In genomic region chr11:69327157-69327442, GRCm38 (mm10) we compare ENCODE assay signal across 8 mouse cellular contexts. TPM values are rescaled to one million over a fixed set of nuclear protein-coding genes. Genes with fewer than 3 reads are reported as not detected.
DNase-seq lines count a peak whose midpoint lies in the region; ATAC-seq and TF ChIP-seq lines count a peak whose summit lies in the region.

No protein-coding gene starts in this region.

- peak overlapping the region; percentile 99 for H3K4me2 ChIP-seq in heart, embryonic 14.5 days (ENCODE audit: low read length)
- peak overlapping the region; percentile 88; the same call in 1 of the 2 replicates for H3K4me2 ChIP-seq in forebrain, embryonic 14.5 days (ENCODE audit: low read length)
- no peak overlapping the region for H3K4me2 ChIP-seq in liver, embryonic 14.5 days (ENCODE audit: low read depth)

- H3K4me3 ChIP-seq in heart, embryonic 14.5 days (ENCODE audit: control insufficient read depth in 1 of 2, insufficient read depth in 1 of 2, low read depth in 1 of 2, low read length in 2 of 2): peak overlapping the region in 1 of 2 experiments; percentile 54; a peak in 1 of 4 replicates
- H3K4me3 ChIP-seq in ES-E14 (ENCODE audit: insufficient read depth in 1 of 2, low read depth in 1 of 2, low read length in 2 of 2, poor library complexity in 1 of 2, severe bottlenecking in 1 of 2): peak overlapping the region; percentile 72 to 74; a peak in 3 of 4 replicates
- no peak overlapping the region for H3K4me3 ChIP-seq in forebrain, embryonic 14.5 days (ENCODE audit: low read depth, low read length)
- no peak overlapping the region for H3K4me3 ChIP-seq in liver, embryonic 14.5 days (ENCODE audit: insufficient read depth in 1 of 2, low read depth in 2 of 2, low read length in 2 of 2)
- no peak overlapping the region for H3K4me3 ChIP-seq in gastrocnemius, adult 2 months

- H3K27ac ChIP-seq in heart, embryonic 14.5 days (replicated peaks in 1 of 2; ENCODE audit: control insufficient read depth in 1 of 2, insufficient read depth in 1 of 2, low read depth in 2 of 2, low read length in 2 of 2): no peak overlapping the region
- no peak overlapping the region for H3K27ac ChIP-seq in ES-E14 (ENCODE audit: insufficient read depth, low read depth, low read length, poor library complexity, severe bottlenecking)
- no peak overlapping the region for H3K27ac ChIP-seq in forebrain, embryonic 14.5 days (ENCODE audit: low read depth, low read length)
- no peak overlapping the region for H3K27ac ChIP-seq in liver, embryonic 14.5 days
- no peak overlapping the region for H3K27ac ChIP-seq in gastrocnemius, adult 2 months

- in situ Hi-C loops in ES-E14 (cut with MboI; ENCODE audit: low sequenced_read_pairs in 2 of 2, unreplicated experiment in 2 of 2): no loop called here

- no peak for DNase-seq in heart, adult 9 months (ENCODE audit: low spot score in 2 of 2)
- no peak for DNase-seq in ES-E14 (ENCODE audit: low read depth, low spot score)
- no peak for DNase-seq in forebrain, embryonic 14.5 days (ENCODE audit: low spot score)
- DNase-seq in liver, embryonic 14.5 days (ENCODE audit: low read depth in 3 of 3, low spot score in 3 of 3): no peak
- DNase-seq in gastrocnemius, adult 2 months: no peak
- DNase-seq in urinary bladder, postnatal 36 days (ENCODE audit: low spot score in 2 of 2): no peak
- no peak for DNase-seq in right cerebral cortex, postnatal 4 days

- peaks cover 20 to 34% of the 10 kb centered on the region in 2 experiments for H3K4me1 ChIP-seq in heart, embryonic 14.5 days (ENCODE audit: control insufficient read depth in 2 of 2, insufficient read depth in 2 of 2, low read length in 2 of 2)
- H3K4me1 ChIP-seq in ES-E14 (ENCODE audit: control insufficient read depth in 2 of 2, insufficient read depth in 2 of 2, low read length in 2 of 2, poor library complexity in 1 of 2): peaks cover 2 to 18% of the 10 kb centered on the region in 2 experiments; a peak in 3 of 4 replicates
- peaks cover 29% of the 10 kb centered on the region for H3K4me1 ChIP-seq in forebrain, embryonic 14.5 days (ENCODE audit: control insufficient read depth, insufficient read depth, low read length)
- H3K4me1 ChIP-seq in liver, embryonic 14.5 days (replicated peaks; ENCODE audit: control insufficient read depth in 2 of 2, insufficient read depth in 2 of 2, low read length in 1 of 2): peaks cover 22 to 28% of the 10 kb centered on the region in 2 experiments

- WGBS in heart, embryonic 14.5 days: 14% methylated on average over 9 of the region's 9 CpGs
- 9% methylated on average over 9 of the region's 9 CpGs for WGBS in forebrain, embryonic 14.5 days
- WGBS in liver, embryonic 14.5 days (ENCODE audit: insufficient replicate concordance): 16% methylated on average over 9 of the region's 9 CpGs

- no peak for TF ChIP-seq EP300 in liver, embryonic 14.5 days (IDR thresholded peaks at IDR 0.05; ENCODE audit: low read depth)

- H3K27me3 ChIP-seq in heart, embryonic 14.5 days (ENCODE audit: control insufficient read depth, insufficient read depth, low read length): peaks cover 15% of the 10 kb centered on the region
- no peaks in the 10 kb centered on the region for H3K27me3 ChIP-seq in forebrain, embryonic 14.5 days (replicated peaks; ENCODE audit: control insufficient read depth, insufficient read depth, low read length)
- H3K27me3 ChIP-seq in liver, embryonic 14.5 days (ENCODE audit: control insufficient read depth, insufficient read depth, low read length): peaks cover 32% of the 10 kb centered on the region

- H3K9ac ChIP-seq in heart, embryonic 14.5 days (ENCODE audit: low read length): no peak overlapping the region
- H3K9ac ChIP-seq in ES-E14 (ENCODE audit: insufficient read depth, low read depth, low read length, poor library complexity, severe bottlenecking): no peak overlapping the region
- no peak overlapping the region for H3K9ac ChIP-seq in forebrain, embryonic 14.5 days (ENCODE audit: low read length)
- H3K9ac ChIP-seq in liver, embryonic 14.5 days (replicated peaks): no peak overlapping the region

- H3K9me3 ChIP-seq in heart, embryonic 14.5 days (ENCODE audit: control insufficient read depth, low read length): no peaks in the 10 kb centered on the region
- H3K9me3 ChIP-seq in ES-E14 (ENCODE audit: control insufficient read depth, insufficient read depth, low read depth, low read length): no peaks in the 10 kb centered on the region
- H3K9me3 ChIP-seq in forebrain, embryonic 14.5 days (replicated peaks; ENCODE audit: control insufficient read depth, low read length): no peaks in the 10 kb centered on the region
- no peaks in the 10 kb centered on the region for H3K9me3 ChIP-seq in liver, embryonic 14.5 days (ENCODE audit: control insufficient read depth, low read length)

- H3K36me3 ChIP-seq in heart, embryonic 14.5 days (ENCODE audit: control insufficient read depth, insufficient read depth, low read length): no peaks in the 10 kb centered on the region; the same call in 1 of the 2 replicates
- H3K36me3 ChIP-seq in ES-E14 (ENCODE audit: control insufficient read depth, insufficient read depth, low read length, poor library complexity, severe bottlenecking): no peaks in the 10 kb centered on the region
- H3K36me3 ChIP-seq in forebrain, embryonic 14.5 days (ENCODE audit: control insufficient read depth, insufficient read depth, low read length): no peaks in the 10 kb centered on the region
- H3K36me3 ChIP-seq in liver, embryonic 14.5 days (replicated peaks; ENCODE audit: control insufficient read depth, insufficient read depth, low read depth): no peaks in the 10 kb centered on the region

- TF ChIP-seq CTCF in liver, embryonic 14.5 days (IDR thresholded peaks at IDR 0.05; ENCODE audit: low read depth): peak; percentile 21; the same call in 1 of the 2 replicates
- TF ChIP-seq CTCF in gastrocnemius, adult 2 months (IDR thresholded peaks at IDR 0.05): no peak

- no peak for ATAC-seq in heart, embryonic 14.5 days (ENCODE audit: insufficient number of reproducible peaks, insufficient read depth, low FRiP score, low read depth)
- ATAC-seq in forebrain, embryonic 14.5 days: no peak
- ATAC-seq in liver, embryonic 14.5 days (ENCODE audit: insufficient read depth): no peak

- intact Hi-C loops in gastrocnemius, adult 2 months (cut with DNase I): loop anchor here (2.0 kb wide), 1 partner anchor 38 kb away; no protein-coding TSS in a partner anchor

TF ChIP-seq in ES-E14, 5 proteins besides CTCF, POLR2A, EP300 and RAD21:
- TF ChIP-seq ZC3H11A (IDR thresholded peaks at IDR 0.05; ENCODE audit: borderline replicate concordance, low read depth, low read length): no peak
- no peak for TF ChIP-seq HCFC1 (IDR thresholded peaks at IDR 0.05; ENCODE audit: borderline replicate concordance, insufficient read depth, low read length)
- no peak for TF ChIP-seq CHD2 (IDR thresholded peaks at IDR 0.05; ENCODE audit: low read depth, low read length)
- TF ChIP-seq ZNF384 (IDR thresholded peaks at IDR 0.05; ENCODE audit: low read depth, low read length): no peak
- no peak for TF ChIP-seq MAFK (IDR thresholded peaks at IDR 0.05; ENCODE audit: insufficient read depth, low read depth, low read length)

RNA-seq across cellular contexts. Expression of gene Kcnab3, which starts 1.0 kb away (rescaled TPM):
- 0.62 and 0.84 TPM in 2 replicates for polyA plus RNA-seq in heart, embryonic 14.5 days (2014; fragmentation: Nextera tagmentation; extraction: Ambion mirVana)
- total RNA-seq in ES-E14 (2012; rRNA removed): 1.6 and 2.2 TPM in 2 replicates
- 3.3 and 3.9 TPM in 2 replicates for polyA plus RNA-seq in forebrain, embryonic 14.5 days (2014; fragmentation: Nextera tagmentation; extraction: Ambion mirVana)
- 0.09 and 0.20 TPM in 2 replicates for polyA plus RNA-seq in liver, embryonic 14.5 days (2012; rRNA removed)
- polyA plus RNA-seq in liver, embryonic 14.5 days (2014; fragmentation: Nextera tagmentation; extraction: Ambion mirVana): 0.06 and 0.10 TPM in 2 replicates
- total RNA-seq in gastrocnemius, adult 2 months (2021): not detected

RNA-seq across cellular contexts. Expression of gene Trappc1, which starts 3.3 kb away (rescaled TPM):
- polyA plus RNA-seq in heart, embryonic 14.5 days (2014; fragmentation: Nextera tagmentation; extraction: Ambion mirVana): 181 and 195 TPM in 2 replicates
- 44.1 and 62.2 TPM in 2 replicates for total RNA-seq in ES-E14 (2012; rRNA removed)
- polyA plus RNA-seq in forebrain, embryonic 14.5 days (2014; fragmentation: Nextera tagmentation; extraction: Ambion mirVana): 188 and 243 TPM in 2 replicates
- 49.6 and 62.9 TPM in 2 replicates for polyA plus RNA-seq in liver, embryonic 14.5 days (2012; rRNA removed)
- 101 and 106 TPM in 2 replicates for polyA plus RNA-seq in liver, embryonic 14.5 days (2014; fragmentation: Nextera tagmentation; extraction: Ambion mirVana)
- total RNA-seq in gastrocnemius, adult 2 months (2021): 10 to 100 TPM; 37.7 to 46.4 TPM

RNA-seq across cellular contexts. Expression of gene Cntrob, which starts 3.5 kb away (rescaled TPM):
- 8.6 and 8.9 TPM in 2 replicates for polyA plus RNA-seq in heart, embryonic 14.5 days (2014; fragmentation: Nextera tagmentation; extraction: Ambion mirVana)
- 23.0 and 27.4 TPM in 2 replicates for total RNA-seq in ES-E14 (2012; rRNA removed)
- polyA plus RNA-seq in forebrain, embryonic 14.5 days (2014; fragmentation: Nextera tagmentation; extraction: Ambion mirVana): 13.9 and 18.9 TPM in 2 replicates
- polyA plus RNA-seq in liver, embryonic 14.5 days (2012; rRNA removed): 7.8 and 9.8 TPM in 2 replicates
- 5.0 and 6.5 TPM in 2 replicates for polyA plus RNA-seq in liver, embryonic 14.5 days (2014; fragmentation: Nextera tagmentation; extraction: Ambion mirVana)
- 1 to 10 TPM; 1.4 to 2.0 TPM for total RNA-seq in gastrocnemius, adult 2 months (2021)

RNA-seq across cellular contexts. Expression of gene Rnf227, which starts 13.2 kb away (rescaled TPM):
- polyA plus RNA-seq in heart, embryonic 14.5 days (2014; fragmentation: Nextera tagmentation; extraction: Ambion mirVana): 6.6 and 7.3 TPM in 2 replicates
- total RNA-seq in ES-E14 (2012; rRNA removed): 1.3 and 1.8 TPM in 2 replicates
- polyA plus RNA-seq in forebrain, embryonic 14.5 days (2014; fragmentation: Nextera tagmentation; extraction: Ambion mirVana): 126 and 146 TPM in 2 replicates
- polyA plus RNA-seq in liver, embryonic 14.5 days (2012; rRNA removed): 0.30 and 0.74 TPM in 2 replicates
- 0.59 and 0.66 TPM in 2 replicates for polyA plus RNA-seq in liver, embryonic 14.5 days (2014; fragmentation: Nextera tagmentation; extraction: Ambion mirVana)
- not detected for total RNA-seq in gastrocnemius, adult 2 months (2021)

RNA-seq across cellular contexts. Expression of gene Chd3, which starts 42.1 kb away (rescaled TPM):
- polyA plus RNA-seq in heart, embryonic 14.5 days (2014; fragmentation: Nextera tagmentation; extraction: Ambion mirVana): 16.5 TPM in 2 replicates
- total RNA-seq in ES-E14 (2012; rRNA removed): 21.6 and 27.0 TPM in 2 replicates
- polyA plus RNA-seq in forebrain, embryonic 14.5 days (2014; fragmentation: Nextera tagmentation; extraction: Ambion mirVana): 70.3 and 77.3 TPM in 2 replicates
- 13.7 and 14.3 TPM in 2 replicates for polyA plus RNA-seq in liver, embryonic 14.5 days (2012; rRNA removed)
- 1.9 and 2.4 TPM in 2 replicates for polyA plus RNA-seq in liver, embryonic 14.5 days (2014; fragmentation: Nextera tagmentation; extraction: Ambion mirVana)
- total RNA-seq in gastrocnemius, adult 2 months (2021): 1 to 10 TPM; 6.8 to 9.4 TPM

Comparison
In these comparisons a context has a peak if more than half of its experiments do, and no peak if none do; other contexts are left out.
1. H3K4me3 ChIP-seq: peak in ES-E14 (2 of 2); none in forebrain, embryonic 14.5 days (single experiment), liver, embryonic 14.5 days (0 of 2) and gastrocnemius, adult 2 months (single experiment).